Mouse (Mus musculus) limb, embryonic 15.5 days (tissue): ENCODE results near the gene Znrf4. TPM values are rescaled to one million over a fixed set of nuclear protein-coding genes. Genes with fewer than 3 reads are reported as not detected.
A peak's percentile ranks its signal among the peaks of the same experiment; 100 is the strongest.

ENCODE experiments used
- ATAC-seq: fragments of 200-750 bp; cut with Nextera tagmentation; 2 replicates; pipeline ENCODE4 v1.8.0; 2017; ENCODE audit warnings: low read depth, moderate TSS enrichment; ENCODE audit not compliant: insufficient number of reproducible peaks, low FRiP score, low TSS enrichment
- H3K27ac ChIP-seq: fragments of 300-500 bp; sonication (generic); 2 replicates; pipeline ENCODE4 v1.5.1; 2015; ENCODE audit warnings: moderate library complexity, mild to moderate bottlenecking, inconsistent platforms
- H3K27me3 ChIP-seq: fragments of 300-500 bp; sonication (generic); 2 replicates; pipeline ENCODE4 v1.6.1; 2015; ENCODE audit warnings: inconsistent platforms
- H3K36me3 ChIP-seq: fragments of 300-500 bp; sonication (generic); 2 replicates; pipeline ENCODE4 v1.6.1; 2015; ENCODE audit warnings: inconsistent platforms
- H3K4me1 ChIP-seq: fragments of 300-500 bp; sonication (generic); 2 replicates; pipeline ENCODE4 v1.6.1; 2015; ENCODE audit warnings: inconsistent platforms
- H3K4me2 ChIP-seq: fragments of 300-500 bp; sonication (generic); 2 replicates; pipeline ENCODE4 v1.6.1; 2015; ENCODE audit warnings: mild to moderate bottlenecking, inconsistent platforms
- H3K4me3 ChIP-seq: fragments of 300-500 bp; sonication (generic); 2 replicates; pipeline ENCODE4 v1.5.1; 2015; ENCODE audit warnings: mild to moderate bottlenecking, inconsistent platforms
- H3K9ac ChIP-seq: fragments of 300-500 bp; sonication (generic); 2 replicates; pipeline ENCODE4 v1.6.1; 2015; ENCODE audit warnings: inconsistent platforms
- H3K9me3 ChIP-seq: fragments of 300-500 bp; sonication (generic); 2 replicates; pipeline ENCODE4 v1.6.1; 2016; ENCODE audit warnings: inconsistent platforms
- WGBS: fragments of 180-500 bp; shearing (Covaris S2); methylation state at CpG from one replicate; pipeline ENCODE4 v1.1.7; 2015; 5-methylcytosine and 5-hydroxymethylcytosine counted together
- polyA plus RNA-seq: library from polyadenylated mRNA; unstranded; fragments of >200 nt; fragmentation: Nextera tagmentation; extraction: Ambion mirVana; gene quantifications from 2 replicates; pipeline ENCODE4 v1.2.1, GENCODE M21; 2015

Znrf4 gene
- polyA plus RNA-seq, 1 experiment from 2014 or later = not detected

DNA sequence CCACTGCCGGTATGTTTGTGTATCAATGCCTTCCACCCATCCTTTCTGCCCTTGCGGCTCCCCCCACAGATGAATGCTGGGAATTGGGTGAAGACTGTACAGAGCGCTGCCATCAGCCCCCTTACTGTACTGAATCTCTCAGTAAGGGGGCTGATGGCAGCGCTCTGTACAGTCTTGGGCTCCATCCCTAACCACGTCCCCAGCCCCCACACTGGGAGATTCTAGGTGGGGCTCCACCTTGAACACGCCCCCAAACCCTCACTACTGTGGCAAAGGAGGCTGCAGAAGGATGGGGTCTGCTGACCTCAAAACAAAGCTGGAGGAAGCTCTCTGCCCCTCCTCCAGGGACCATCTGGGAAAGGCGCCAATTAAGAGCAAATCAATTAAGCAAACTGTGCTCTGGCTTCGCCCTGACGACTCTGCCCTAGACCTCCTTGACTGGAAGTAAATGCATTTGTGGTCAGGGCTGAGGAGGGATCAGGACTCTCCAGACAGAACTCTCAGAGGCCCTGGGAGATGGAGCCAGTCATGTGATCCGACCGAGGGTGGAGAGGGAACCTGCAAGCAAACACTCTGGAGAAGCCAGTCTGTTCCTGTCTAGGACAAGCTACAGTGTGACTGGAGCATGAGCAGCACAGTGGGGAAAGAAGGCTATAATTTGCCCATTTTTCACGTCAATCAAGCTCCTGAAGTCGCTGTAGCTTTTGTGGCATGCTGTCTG is 3.6 kb upstream of the Znrf4 start:
- Histone ChIP-seq H3K36me3 (no peaks in the 10 kb centered on the region), H3K27me3 (peaks cover 43% of the 10 kb centered on the region), H3K4me2 (no peak overlapping the region; the same call in 1 of the 2 replicates), H3K9ac (no peak overlapping the region), H3K4me3 (no peak overlapping the region), H3K9me3 (no peaks in the 10 kb centered on the region), H3K27ac (no peak overlapping the region), H3K4me1 (peaks cover 23% of the 10 kb centered on the region)
- no peak for ATAC-seq
- WGBS = 11% methylated on average over 13 of the region's 13 CpGs

DNA sequence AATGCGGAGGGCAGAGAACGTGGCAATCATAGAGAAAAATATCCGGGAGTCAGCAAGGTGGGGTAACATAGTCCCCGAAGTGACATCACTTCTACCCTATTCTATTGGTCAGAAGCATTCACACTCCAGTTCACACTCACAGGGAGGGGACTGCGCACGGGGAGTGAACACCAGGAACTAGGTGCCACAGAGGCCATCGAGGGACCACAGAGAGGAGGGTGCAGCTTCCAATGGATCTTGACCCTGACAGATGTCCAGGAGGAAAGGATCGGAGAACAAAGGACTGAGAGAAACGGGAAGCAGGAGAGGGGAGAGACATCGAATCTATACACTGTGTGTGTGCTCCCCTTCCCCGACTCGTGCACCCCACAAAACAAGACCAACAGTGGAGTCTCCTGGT is 2.7 kb upstream of the Znrf4 start:
- 41% methylated on average over 12 of the region's 12 CpGs for WGBS
- ATAC-seq = no peak
- no peak overlapping the region for H3K27ac ChIP-seq
- H3K27me3 ChIP-seq = peaks cover 53% of the 10 kb centered on the region
- no peak overlapping the region for H3K4me3 ChIP-seq
- no peaks in the 10 kb centered on the region for H3K36me3 ChIP-seq
- H3K4me2 ChIP-seq = no peak overlapping the region
- no peak overlapping the region for H3K9ac ChIP-seq
- peaks cover 30% of the 10 kb centered on the region for H3K4me1 ChIP-seq
- H3K9me3 ChIP-seq = no peaks in the 10 kb centered on the region

DNA sequence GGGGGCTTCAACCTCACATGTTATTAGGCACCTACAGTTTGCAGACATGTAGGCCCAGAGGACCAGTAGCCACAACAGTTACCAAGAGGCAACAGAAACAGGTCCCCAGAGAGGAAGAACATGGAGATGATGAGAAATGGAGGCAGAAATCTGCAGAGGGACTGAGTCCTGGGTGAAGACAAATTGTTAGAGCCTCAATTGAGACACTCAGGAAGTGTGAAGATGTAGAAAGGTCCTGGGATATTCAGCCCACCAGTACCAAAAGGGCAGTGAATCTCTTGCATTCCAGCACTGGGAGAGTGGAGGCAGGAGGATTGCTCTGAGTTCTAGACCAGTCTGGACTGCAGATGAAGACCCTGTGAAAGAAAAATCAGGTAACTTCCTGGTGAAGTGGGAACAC is 2.1 kb upstream of the Znrf4 start:
- no peaks in the 10 kb centered on the region for H3K9me3 ChIP-seq
- H3K27me3 ChIP-seq = peaks cover 59% of the 10 kb centered on the region

DNA sequence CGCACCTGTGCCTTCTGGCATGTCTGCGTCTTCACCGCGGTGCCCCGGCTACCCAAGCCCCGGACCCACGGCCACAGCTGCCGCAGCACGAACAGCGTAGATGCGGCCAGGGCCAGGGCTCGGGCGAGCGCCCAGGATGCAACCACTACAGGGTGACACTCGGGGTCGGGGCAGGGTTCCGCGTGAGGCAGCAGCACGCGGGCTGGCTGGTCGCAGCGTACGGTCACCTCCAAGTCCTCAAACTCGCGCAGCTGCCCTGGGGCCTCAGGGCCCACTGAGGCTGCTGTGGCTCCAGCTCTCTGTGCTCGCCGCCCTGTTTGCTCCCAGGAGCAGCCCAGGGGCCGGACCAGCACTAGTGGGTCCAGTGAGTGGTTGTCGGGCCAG is 532 bp downstream of the Znrf4 start:
- 15% methylated on average over 29 of the region's 29 CpGs for WGBS
- H3K27ac ChIP-seq = no peak overlapping the region
- H3K4me3 ChIP-seq = peak overlapping the region; percentile 35
- peaks cover 68% of the 10 kb centered on the region for H3K27me3 ChIP-seq
- H3K4me2 ChIP-seq = peak overlapping the region; percentile 54
- H3K4me1 ChIP-seq = peaks cover 45% of the 10 kb centered on the region
- no peaks in the 10 kb centered on the region for H3K9me3 ChIP-seq
- ATAC-seq = no peak
- no peaks in the 10 kb centered on the region for H3K36me3 ChIP-seq
- H3K9ac ChIP-seq = 0 out of 2 replicates have a peak overlapping the region, but pooled peaks have one; percentile 14

More for the DNA sequence above, 2.1 kb upstream of the Znrf4 start:
- no peak overlapping the region for H3K27ac ChIP-seq
- ATAC-seq = no peak
- no peak overlapping the region for H3K4me2 ChIP-seq
- H3K9ac ChIP-seq = no peak overlapping the region
- H3K4me1 ChIP-seq = peaks cover 35% of the 10 kb centered on the region
- no peaks in the 10 kb centered on the region for H3K36me3 ChIP-seq
- H3K4me3 ChIP-seq = no peak overlapping the region

DNA sequence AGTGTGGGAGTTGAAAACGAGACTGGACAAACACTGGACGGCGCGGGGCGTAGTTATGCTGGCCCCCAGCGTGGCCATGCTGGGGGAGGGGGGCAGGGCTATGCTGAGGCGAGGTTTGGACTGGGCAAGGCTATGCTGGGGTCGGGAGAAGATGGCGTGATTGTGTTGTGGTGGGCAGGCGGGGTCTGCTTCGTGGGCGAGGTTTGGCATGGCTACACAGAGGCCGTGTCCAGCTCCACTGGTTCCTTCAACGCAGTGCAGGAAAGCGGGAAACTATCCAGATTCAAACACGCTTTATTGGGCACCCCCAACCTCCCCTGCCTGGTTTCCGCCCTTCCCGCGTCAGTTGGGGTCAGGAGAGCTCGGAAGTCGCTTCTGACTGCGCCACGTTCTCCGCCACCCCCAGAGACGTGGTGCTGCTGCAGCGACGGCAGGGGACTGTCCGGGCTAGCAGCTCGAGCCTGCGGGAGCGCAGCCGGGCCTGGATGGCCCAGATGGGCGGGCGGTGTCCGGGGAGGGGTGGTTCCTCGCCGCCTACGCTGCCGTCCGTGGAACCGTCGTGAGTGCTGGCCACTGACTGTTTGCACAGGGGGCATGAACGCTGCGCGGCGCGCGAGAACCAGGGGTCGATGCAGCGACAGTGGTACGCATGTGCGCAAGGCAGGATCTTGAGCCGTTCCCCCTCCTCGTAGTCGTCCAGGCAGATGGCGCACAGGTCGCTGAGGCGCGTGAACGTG is 1.1 kb downstream of the Znrf4 start:
- WGBS = 7% methylated on average over 60 of the region's 60 CpGs
- Histone ChIP-seq H3K27me3 (peaks cover 68% of the 10 kb centered on the region), H3K9me3 (no peaks in the 10 kb centered on the region), H3K9ac (0 out of 2 replicates have a peak overlapping the region, but pooled peaks have one; percentile 14), H3K4me2 (peak overlapping the region; percentile 54), H3K36me3 (no peaks in the 10 kb centered on the region), H3K4me1 (peaks cover 47% of the 10 kb centered on the region), H3K4me3 (peak overlapping the region; percentile 35), H3K27ac (no peak overlapping the region)
- ATAC-seq = no peak

DNA sequence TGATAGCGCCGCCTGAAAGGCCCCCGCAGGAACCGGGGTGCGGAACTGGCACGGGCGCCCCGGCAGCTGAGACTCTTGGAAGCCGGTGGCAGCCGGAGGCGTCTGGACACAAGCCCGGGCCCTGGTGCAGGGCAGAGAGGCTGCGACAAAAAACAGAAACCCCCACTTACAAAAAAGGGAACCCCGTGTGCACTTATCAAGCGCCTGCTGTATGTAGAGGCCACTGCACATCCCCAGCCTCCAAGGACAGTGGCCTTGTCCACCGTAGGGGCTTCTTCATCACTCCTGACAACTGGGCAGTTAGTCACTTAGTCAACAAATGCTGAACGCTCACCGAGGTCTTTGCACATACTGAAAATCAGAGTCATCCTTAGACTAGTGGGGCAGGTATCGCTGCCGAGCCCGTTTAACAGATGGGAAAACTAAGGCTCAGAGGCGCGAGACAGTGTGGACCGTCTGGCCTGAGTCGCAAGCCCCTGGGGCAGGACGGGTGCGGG is 1.7 kb downstream of the Znrf4 start:
- Histone ChIP-seq H3K27ac (no peak overlapping the region), H3K4me1 (peaks cover 41% of the 10 kb centered on the region), H3K27me3 (peaks cover 62% of the 10 kb centered on the region), H3K9ac (no peak overlapping the region), H3K36me3 (no peaks in the 10 kb centered on the region), H3K9me3 (no peaks in the 10 kb centered on the region), H3K4me2 (peak overlapping the region; percentile 54; the same call in 1 of the 2 replicates), H3K4me3 (peak overlapping the region; percentile 35; the same call in 1 of the 2 replicates)
- no peak for ATAC-seq
- WGBS = 26% methylated on average over 27 of the region's 27 CpGs

DNA sequence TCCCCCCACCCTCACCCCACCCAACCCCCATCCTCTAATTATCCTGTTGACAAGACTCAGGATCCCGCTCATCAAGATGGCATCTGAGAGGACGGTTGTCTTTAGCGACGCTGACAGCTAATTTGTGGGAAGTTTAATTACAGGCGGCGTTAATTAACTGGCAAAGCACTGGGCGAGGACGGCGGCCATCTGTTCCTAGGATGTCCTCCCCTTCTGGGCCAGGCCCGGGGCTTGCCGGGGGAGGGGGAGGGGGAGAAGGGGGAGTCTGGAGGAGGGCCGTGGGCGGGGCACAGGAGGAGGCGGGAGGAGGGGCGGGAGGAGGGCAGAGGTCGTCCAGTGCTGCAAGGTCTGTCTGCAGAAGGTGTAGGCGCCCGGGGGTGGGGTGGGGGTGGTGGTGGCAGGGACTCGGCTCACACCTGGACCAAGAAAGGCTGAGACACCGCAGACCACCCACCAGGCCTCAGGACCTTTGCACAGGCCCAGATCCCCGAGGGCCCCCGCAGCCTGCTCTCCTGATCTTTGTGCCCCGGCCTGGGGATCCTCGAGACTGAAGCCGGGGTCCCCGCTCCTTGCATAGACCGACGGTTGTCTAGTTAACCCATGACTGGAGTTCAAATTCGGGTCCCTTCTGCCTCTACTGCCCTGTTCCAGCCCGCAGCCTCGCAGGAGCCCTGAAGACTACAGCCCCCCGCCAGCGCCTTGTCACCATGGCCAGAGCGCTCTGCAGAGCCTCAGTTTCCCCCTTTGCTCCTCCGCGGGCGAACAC is 2.3 kb downstream of the Znrf4 start:
- H3K4me3 ChIP-seq = no peak overlapping the region
- no peaks in the 10 kb centered on the region for H3K9me3 ChIP-seq
- no peak overlapping the region for H3K4me2 ChIP-seq
- no peaks in the 10 kb centered on the region for H3K36me3 ChIP-seq
- WGBS = 7% methylated on average over 31 of the region's 37 CpGs
- H3K4me1 ChIP-seq = peaks cover 35% of the 10 kb centered on the region
- peaks cover 58% of the 10 kb centered on the region for H3K27me3 ChIP-seq
- H3K9ac ChIP-seq = no peak overlapping the region
- H3K27ac ChIP-seq = no peak overlapping the region
- no peak for ATAC-seq

DNA sequence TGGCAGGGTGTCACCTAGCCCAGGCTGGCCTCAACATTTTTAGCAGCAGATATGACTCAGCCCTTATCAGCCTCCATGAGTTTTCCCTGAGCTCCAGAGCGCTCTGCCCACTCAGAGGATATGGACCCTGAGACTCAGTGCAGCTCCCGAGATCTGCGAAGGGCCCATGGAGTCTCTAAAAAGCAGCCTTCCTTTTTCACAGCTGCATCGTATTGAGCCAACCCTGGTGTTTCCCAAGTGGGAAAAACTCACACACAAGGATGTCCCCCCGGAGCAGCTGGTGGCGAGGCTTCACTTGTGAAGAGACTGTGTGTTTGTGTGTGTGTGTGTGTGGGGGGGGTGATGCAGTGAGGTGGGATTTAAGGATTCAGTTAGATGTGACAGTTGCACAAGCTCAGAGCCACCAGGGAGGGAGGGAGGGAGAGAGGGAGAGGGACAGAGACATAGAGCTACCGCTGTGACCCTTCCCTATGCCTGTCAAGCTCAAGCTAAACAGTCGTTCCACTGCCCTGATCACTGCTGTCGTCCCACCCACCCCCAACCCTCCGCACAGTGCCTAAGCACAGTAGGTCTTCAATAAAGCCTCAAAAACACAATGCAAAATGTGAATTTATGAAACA is 3.1 kb downstream of the Znrf4 start:
- H3K4me1 ChIP-seq = peaks cover 35% of the 10 kb centered on the region
- H3K36me3 ChIP-seq = no peaks in the 10 kb centered on the region
- no peaks in the 10 kb centered on the region for H3K9me3 ChIP-seq
- 48% methylated on average over 9 of the region's 10 CpGs for WGBS
- no peak overlapping the region for H3K9ac ChIP-seq
- no peak overlapping the region for H3K4me2 ChIP-seq
- no peak overlapping the region for H3K27ac ChIP-seq
- peaks cover 55% of the 10 kb centered on the region for H3K27me3 ChIP-seq
- ATAC-seq = no peak
- no peak overlapping the region for H3K4me3 ChIP-seq

DNA sequence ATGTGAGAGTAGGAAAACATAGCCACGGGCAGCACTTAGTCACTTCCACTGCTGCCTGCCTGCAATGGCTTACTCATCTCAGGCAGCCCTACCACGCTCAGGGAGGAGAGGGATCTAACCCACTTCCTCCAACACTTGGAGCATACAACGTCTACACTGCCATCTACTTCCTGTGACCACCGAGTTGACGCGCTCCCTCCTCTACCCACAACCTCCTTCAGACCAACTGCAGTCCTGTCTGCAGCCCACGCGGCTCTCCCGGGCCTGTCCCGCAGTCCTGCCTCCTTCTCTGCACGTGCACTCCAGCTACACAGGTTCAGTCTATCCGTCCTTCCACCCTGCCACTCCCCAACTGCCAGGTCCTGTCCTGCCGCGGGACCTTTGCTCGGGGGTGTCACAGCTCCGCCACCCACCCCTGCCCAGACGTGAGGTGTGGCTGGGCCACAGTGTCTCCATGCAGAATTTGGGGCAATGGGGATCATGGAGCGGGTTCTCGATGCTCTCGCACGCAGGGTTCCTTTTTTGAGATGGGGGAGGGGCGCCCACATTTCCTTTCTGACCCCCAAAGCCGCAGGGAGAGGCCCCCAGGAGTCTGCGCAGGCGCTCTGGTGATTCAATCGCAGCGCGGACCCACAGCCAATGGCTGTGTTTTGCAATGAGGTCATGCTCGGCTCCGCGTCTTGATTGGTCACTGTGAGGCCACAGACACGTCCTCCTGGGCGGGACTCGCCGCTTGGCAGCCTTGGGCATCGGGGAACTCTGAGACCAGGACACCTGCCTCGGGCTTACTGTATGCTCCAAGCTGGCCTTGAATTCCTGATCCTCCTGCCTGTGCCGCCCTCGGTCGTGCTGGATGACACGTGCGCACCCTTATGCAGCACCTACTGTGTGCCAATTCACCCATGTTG is 4.8 kb downstream of the Znrf4 start:
- peak overlapping the region; percentile 74 for H3K9ac ChIP-seq
- H3K27ac ChIP-seq = peak overlapping the region; percentile 94
- peak overlapping the region; percentile 97 for H3K4me2 ChIP-seq
- ATAC-seq = peak; percentile 95
- H3K27me3 ChIP-seq = peaks cover 41% of the 10 kb centered on the region
- no peaks in the 10 kb centered on the region for H3K9me3 ChIP-seq
- WGBS = under 1% methylated on average over 42 of the region's 42 CpGs
- H3K4me3 ChIP-seq = peak overlapping the region; percentile 58
- H3K36me3 ChIP-seq = no peaks in the 10 kb centered on the region
- H3K4me1 ChIP-seq = peaks cover 37% of the 10 kb centered on the region

DNA sequence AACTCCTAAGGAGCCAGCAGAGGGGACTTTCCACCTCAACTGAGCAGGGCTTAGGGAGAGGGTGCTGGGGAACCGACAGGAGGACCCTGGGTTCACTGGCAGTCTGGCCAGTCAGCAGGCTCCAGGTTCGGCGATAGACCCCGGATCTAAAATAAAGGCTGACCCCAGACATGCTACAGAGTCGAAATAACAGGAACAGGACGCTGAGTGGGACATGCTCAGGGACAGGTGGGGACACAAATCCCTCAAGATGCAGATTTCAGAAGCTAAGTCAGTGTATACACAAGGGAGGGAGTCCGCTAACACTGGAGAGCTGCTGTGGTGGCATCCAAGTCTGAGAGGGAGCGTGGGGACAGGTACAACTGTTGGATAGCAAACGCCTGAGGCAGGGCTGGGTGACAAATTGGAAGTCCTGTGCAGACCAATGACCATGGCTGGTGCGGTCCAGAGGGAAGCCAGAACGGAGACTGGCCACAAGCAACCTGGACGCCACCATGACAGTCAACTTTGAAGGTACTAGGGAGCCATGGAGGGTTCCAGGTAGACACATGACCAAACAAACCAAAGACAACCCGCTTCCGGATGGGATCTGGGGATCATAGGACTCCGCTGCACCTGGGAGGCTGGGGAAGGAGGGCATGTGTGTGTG is 5.7 kb downstream of the Znrf4 start:
- Histone ChIP-seq H3K36me3 (no peaks in the 10 kb centered on the region), H3K27ac (peak overlapping the region; percentile 94), H3K4me1 (peaks cover 34% of the 10 kb centered on the region), H3K9ac (peak overlapping the region; percentile 74; the same call in 1 of the 2 replicates), H3K9me3 (no peaks in the 10 kb centered on the region), H3K4me3 (peak overlapping the region; percentile 58), H3K27me3 (peaks cover 32% of the 10 kb centered on the region), H3K4me2 (peak overlapping the region; percentile 97)
- ATAC-seq = no peak
- 54% methylated on average over 15 of the region's 15 CpGs for WGBS
